Mouse (Mus musculus): ENCODE results near the gene Helz. TPM values are rescaled to one million over a fixed set of nuclear protein-coding genes. Genes with fewer than 3 reads are reported as not detected.

Helz gene
- polyA plus RNA-seq, 1 experiment = 17.1 TPM

GRCm38 (mm10) chr11:107721057-107721456, 173.3 kb downstream of the Helz start:
- no peak for TF ChIP-seq CTCF (IDR thresholded peaks at IDR 0.05; ENCODE audit: extremely low read depth, insufficient read depth, low read length)
- TF ChIP-seq POLR2A (IDR thresholded peaks at IDR 0.05; ENCODE audit: extremely low read depth, insufficient read depth, low read length) = no peak

GRCm38 (mm10) chr11:107724603-107725002, 176.9 kb downstream of the Helz start:
- no peaks in the 10 kb centered on the region for H3K4me1 ChIP-seq (ENCODE audit: control insufficient read depth, insufficient read depth, low read length)
- no peak overlapping the region for H3K27ac ChIP-seq (ENCODE audit: insufficient read depth, low read length)
- H3K4me3 ChIP-seq (ENCODE audit: insufficient read depth, low read length) = no peak overlapping the region
- no peak for TF ChIP-seq CTCF (IDR thresholded peaks at IDR 0.05; ENCODE audit: extremely low read depth, insufficient read depth, low read length)
- TF ChIP-seq POLR2A (IDR thresholded peaks at IDR 0.05; ENCODE audit: extremely low read depth, insufficient read depth, low read length) = no peak

More at GRCm38 (mm10) chr11:107721057-107721456, 173.3 kb downstream of the Helz start:
- Histone ChIP-seq H3K4me3 (ENCODE audit: insufficient read depth, low read length) (no peak overlapping the region), H3K27ac (ENCODE audit: insufficient read depth, low read length) (no peak overlapping the region), H3K4me1 (ENCODE audit: control insufficient read depth, insufficient read depth, low read length) (no peaks in the 10 kb centered on the region)

GRCm38 (mm10) chr11:107728073-107728863, 180.5 kb downstream of the Helz start:
- no peak overlapping the region for H3K4me3 ChIP-seq (ENCODE audit: insufficient read depth, low read length)
- no peak overlapping the region for H3K27ac ChIP-seq (ENCODE audit: insufficient read depth, low read length)
- H3K4me1 ChIP-seq (ENCODE audit: control insufficient read depth, insufficient read depth, low read length) = peaks cover 2% of the 10 kb centered on the region; the same call in 1 of the 2 replicates
- TF ChIP-seq CTCF (IDR thresholded peaks at IDR 0.05; ENCODE audit: extremely low read depth, insufficient read depth, low read length) = no peak
- TF ChIP-seq POLR2A (IDR thresholded peaks at IDR 0.05; ENCODE audit: extremely low read depth, insufficient read depth, low read length) = no peak

- Histone ChIP-seq H3K4me3 (ENCODE audit: insufficient read depth, low read length) (no peak overlapping the region), H3K4me1 (ENCODE audit: control insufficient read depth, insufficient read depth, low read length) (peaks cover 2% of the 10 kb centered on the region; the same call in 1 of the 2 replicates), H3K27ac (ENCODE audit: insufficient read depth, low read length) (no peak overlapping the region)
- TF ChIP-seq POLR2A (IDR thresholded peaks at IDR 0.05; ENCODE audit: extremely low read depth, insufficient read depth, low read length) (no peak), CTCF (IDR thresholded peaks at IDR 0.05; ENCODE audit: extremely low read depth, insufficient read depth, low read length) (no peak)
These were observed 181.4 kb downstream of the Helz start for GRCm38 (mm10) chr11:107729141-107729540.

GRCm38 (mm10) chr11:107730940-107731339, 183.2 kb downstream of the Helz start:
- peaks cover 2% of the 10 kb centered on the region; the same call in 1 of the 2 replicates for H3K4me1 ChIP-seq (ENCODE audit: control insufficient read depth, insufficient read depth, low read length)
- no peak overlapping the region for H3K4me3 ChIP-seq (ENCODE audit: insufficient read depth, low read length)
- no peak overlapping the region for H3K27ac ChIP-seq (ENCODE audit: insufficient read depth, low read length)
- TF ChIP-seq POLR2A (IDR thresholded peaks at IDR 0.05; ENCODE audit: extremely low read depth, insufficient read depth, low read length) = no peak
- no peak for TF ChIP-seq CTCF (IDR thresholded peaks at IDR 0.05; ENCODE audit: extremely low read depth, insufficient read depth, low read length)

GRCm38 (mm10) chr11:107731498-107731897, 183.8 kb downstream of the Helz start:
- Histone ChIP-seq H3K4me3 (ENCODE audit: insufficient read depth, low read length) (no peak overlapping the region), H3K4me1 (ENCODE audit: control insufficient read depth, insufficient read depth, low read length) (peaks cover 2% of the 10 kb centered on the region; the same call in 1 of the 2 replicates), H3K27ac (ENCODE audit: insufficient read depth, low read length) (no peak overlapping the region)
- TF ChIP-seq POLR2A (IDR thresholded peaks at IDR 0.05; ENCODE audit: extremely low read depth, insufficient read depth, low read length) (no peak), CTCF (IDR thresholded peaks at IDR 0.05; ENCODE audit: extremely low read depth, insufficient read depth, low read length) (no peak)

- TF ChIP-seq CTCF (IDR thresholded peaks at IDR 0.05; ENCODE audit: extremely low read depth, insufficient read depth, low read length) = no peak
- no peak for TF ChIP-seq POLR2A (IDR thresholded peaks at IDR 0.05; ENCODE audit: extremely low read depth, insufficient read depth, low read length)
- no peak overlapping the region for H3K27ac ChIP-seq (ENCODE audit: insufficient read depth, low read length)
- no peak overlapping the region for H3K4me3 ChIP-seq (ENCODE audit: insufficient read depth, low read length)
- H3K4me1 ChIP-seq (ENCODE audit: control insufficient read depth, insufficient read depth, low read length) = peaks cover 2% of the 10 kb centered on the region; the same call in 1 of the 2 replicates
These were observed 186.4 kb downstream of the Helz start for GRCm38 (mm10) chr11:107734133-107734532.

GRCm38 (mm10) chr11:107737886-107738285, 190.2 kb downstream of the Helz start:
- peaks cover 2% of the 10 kb centered on the region; the same call in 1 of the 2 replicates for H3K4me1 ChIP-seq (ENCODE audit: control insufficient read depth, insufficient read depth, low read length)
- TF ChIP-seq POLR2A (IDR thresholded peaks at IDR 0.05; ENCODE audit: extremely low read depth, insufficient read depth, low read length) (no peak), CTCF (IDR thresholded peaks at IDR 0.05; ENCODE audit: extremely low read depth, insufficient read depth, low read length) (no peak)
- no peak overlapping the region for H3K27ac ChIP-seq (ENCODE audit: insufficient read depth, low read length)
- no peak overlapping the region for H3K4me3 ChIP-seq (ENCODE audit: insufficient read depth, low read length)

GRCm38 (mm10) chr11:107738418-107739099, 190.8 kb downstream of the Helz start:
- Histone ChIP-seq H3K27ac (ENCODE audit: insufficient read depth, low read length) (no peak overlapping the region), H3K4me3 (ENCODE audit: insufficient read depth, low read length) (no peak overlapping the region), H3K4me1 (ENCODE audit: control insufficient read depth, insufficient read depth, low read length) (peaks cover 2% of the 10 kb centered on the region; the same call in 1 of the 2 replicates)
- TF ChIP-seq POLR2A (IDR thresholded peaks at IDR 0.05; ENCODE audit: extremely low read depth, insufficient read depth, low read length) (no peak), CTCF (IDR thresholded peaks at IDR 0.05; ENCODE audit: extremely low read depth, insufficient read depth, low read length) (no peak)

Measured in cortical plate, adult 2 months (tissue).